Mouse (Mus musculus): ENCODE measurements around the gene Edn3.

Gene Edn3

DNA sequence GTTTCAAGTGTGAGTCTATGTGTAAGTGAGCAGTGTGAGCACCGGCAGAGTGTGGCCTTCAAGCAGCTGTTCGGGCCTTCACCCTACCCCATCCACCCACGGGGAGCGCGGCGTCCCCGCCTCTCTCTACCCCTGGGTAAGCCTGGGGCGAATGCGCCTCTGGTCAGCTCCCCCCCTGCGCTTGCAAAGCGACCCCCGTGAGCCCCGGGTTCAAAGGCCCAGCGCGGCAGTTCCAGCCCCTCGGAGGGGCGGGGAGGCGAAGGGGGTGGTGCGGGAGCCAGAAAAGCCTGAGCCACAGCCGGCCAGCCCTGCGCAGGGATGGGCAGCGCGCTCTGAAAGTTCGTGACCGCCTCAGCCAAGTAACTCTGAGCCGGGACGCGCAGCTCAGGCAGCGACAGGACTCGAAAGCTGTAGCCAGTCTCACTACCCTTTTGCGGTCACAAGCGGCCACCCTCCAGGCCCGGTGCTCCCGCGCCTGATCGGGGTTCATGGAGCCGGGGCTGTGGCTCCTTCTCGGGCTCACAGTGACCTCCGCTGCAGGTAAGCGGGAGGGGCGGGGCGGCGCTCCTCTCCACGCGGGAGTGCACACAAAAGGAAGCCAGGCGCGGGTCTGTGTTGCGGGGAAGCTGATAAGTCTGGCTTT lies at the start of gene Edn3:
Gene Edn3, plus strand, starts transcription at position 141 of the 643 bp plus-strand sequence.
- DNase-seq: peak; percentile 56 to 70

GRCm38 (mm10) chr2:174712043-174712442 lies 48.4 kb upstream of the Edn3 start:
- DNase-seq: no peak

GRCm38 (mm10) chr2:174715938-174716337 lies 44.5 kb upstream of the Edn3 start:
- DNase-seq: no peak

DNA sequence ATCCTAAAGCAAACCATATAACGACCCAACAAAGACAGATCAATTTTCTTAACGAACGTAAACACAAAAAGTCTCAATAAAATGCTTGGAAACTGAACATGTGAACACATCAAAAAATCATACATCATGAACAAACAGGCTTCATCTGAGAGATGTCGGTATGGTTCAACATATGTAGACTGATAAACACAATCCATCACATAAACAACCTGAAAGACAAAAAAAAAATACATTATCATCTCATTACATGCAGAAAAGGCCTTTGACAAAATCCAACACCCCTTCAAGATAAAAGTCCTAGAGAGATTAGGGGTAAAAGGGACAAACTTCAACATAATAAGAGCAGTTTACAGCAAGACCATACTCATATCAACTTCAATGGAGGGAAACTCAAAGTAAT lies 42.6 kb upstream of the Edn3 start:
- DNase-seq: no peak

GRCm38 (mm10) chr2:174727114-174727823 lies 33.1 kb upstream of the Edn3 start:
- DNase-seq: no peak

- no peak for DNase-seq
Observed at GRCm38 (mm10) chr2:174731939-174732338, 28.5 kb upstream of the Edn3 start.

GRCm38 (mm10) chr2:174735270-174735669 lies 25.1 kb upstream of the Edn3 start:
- DNase-seq: no peak

DNA sequence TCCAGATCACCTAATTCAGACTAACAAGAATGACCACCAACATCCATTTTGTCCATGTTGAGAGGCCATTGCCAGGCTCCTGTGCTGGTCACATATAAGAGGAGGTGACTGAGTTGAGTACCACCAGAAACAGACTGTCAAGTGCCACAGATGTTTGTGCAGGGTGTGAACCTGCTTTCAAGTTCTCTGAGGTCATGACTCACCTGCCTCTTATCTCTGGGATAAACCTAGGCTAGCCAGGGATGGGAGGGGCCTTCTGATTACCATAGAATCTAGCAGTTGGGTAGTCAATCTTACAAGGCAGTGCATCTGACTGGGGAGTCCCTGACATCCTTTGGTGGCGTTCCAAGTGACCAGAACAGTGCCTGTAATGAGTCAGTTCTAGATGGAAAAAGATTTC lies 13.2 kb upstream of the Edn3 start:
- DNase-seq: no peak

- DNase-seq: no peak
Observed at GRCm38 (mm10) chr2:174748381-174748780, 12.0 kb upstream of the Edn3 start.

- no peak for DNase-seq
Observed at GRCm38 (mm10) chr2:174753197-174753596, 7.2 kb upstream of the Edn3 start.

GRCm38 (mm10) chr2:174754231-174754630 lies 6.2 kb upstream of the Edn3 start:
- no peak for DNase-seq

DNA sequence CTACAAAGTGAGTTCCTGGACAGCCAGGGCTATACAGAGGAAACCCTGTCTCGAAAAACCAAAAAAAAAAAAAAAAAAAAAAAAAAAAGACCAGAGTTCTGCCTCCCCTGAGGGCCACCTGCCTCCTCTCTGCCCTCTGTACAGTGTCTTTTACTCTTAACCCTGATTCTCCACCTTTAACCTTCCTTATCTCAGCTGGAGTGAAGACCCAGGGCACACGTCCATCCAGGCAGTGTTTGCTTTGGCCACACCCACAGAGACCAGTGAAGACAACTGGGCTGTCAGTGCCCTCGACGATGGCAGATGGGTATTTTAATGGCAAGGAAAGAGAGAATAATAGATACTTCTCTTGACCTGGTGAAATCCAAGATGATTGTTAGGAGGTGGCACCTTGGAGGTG lies 1.2 kb upstream of the Edn3 start:
- no peak for DNase-seq

DNA sequence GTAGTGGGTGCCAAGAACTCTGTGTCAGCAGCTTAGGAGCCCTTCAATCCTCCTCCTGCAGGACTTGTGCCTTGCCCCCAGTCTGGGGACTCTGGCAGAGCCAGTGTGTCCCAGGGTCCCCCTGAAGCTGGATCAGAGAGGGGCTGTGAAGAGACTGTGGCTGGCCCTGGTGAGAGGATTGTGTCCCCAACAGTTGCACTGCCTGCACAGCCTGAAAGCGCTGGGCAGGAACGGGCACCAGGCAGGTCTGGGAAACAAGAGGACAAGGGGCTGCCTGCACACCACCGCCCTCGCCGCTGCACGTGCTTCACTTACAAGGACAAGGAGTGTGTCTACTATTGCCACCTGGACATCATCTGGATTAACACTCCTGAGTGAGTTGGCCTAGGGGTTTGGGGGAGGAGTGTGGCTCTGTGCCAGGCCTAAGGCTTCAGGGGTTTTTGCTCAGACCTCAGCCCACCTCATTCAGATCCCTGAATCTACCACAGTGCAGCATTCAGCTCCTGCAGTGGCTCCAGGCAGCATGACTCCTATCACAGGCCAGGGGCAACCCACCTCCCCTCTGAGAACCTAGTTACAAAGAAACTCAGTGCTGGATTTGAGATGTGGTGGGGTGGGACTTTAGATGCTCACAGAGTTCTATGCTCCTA lies 1.2 kb downstream of the Edn3 start:
- peak; percentile 29 to 34 for DNase-seq

DNA sequence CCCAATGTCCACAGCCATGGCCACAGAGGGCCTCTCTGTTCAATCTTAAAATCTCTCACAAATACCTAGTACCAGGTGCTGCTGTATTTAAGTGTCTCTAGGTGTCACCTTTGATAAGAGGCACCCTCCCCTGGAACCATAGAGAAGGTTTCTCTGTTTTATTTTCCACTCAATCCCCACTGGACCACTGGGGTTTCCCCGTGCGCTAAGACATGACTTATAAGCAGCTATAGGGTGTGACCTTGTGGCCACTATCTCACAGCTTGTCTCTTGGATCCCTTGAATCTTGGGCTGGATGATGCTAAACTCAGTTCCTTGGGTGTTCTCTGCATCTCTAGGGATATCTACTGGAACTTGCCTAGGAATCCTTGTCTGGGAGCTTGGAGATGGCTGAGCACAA lies 1.9 kb downstream of the Edn3 start:
- DNase-seq: no peak

DNA sequence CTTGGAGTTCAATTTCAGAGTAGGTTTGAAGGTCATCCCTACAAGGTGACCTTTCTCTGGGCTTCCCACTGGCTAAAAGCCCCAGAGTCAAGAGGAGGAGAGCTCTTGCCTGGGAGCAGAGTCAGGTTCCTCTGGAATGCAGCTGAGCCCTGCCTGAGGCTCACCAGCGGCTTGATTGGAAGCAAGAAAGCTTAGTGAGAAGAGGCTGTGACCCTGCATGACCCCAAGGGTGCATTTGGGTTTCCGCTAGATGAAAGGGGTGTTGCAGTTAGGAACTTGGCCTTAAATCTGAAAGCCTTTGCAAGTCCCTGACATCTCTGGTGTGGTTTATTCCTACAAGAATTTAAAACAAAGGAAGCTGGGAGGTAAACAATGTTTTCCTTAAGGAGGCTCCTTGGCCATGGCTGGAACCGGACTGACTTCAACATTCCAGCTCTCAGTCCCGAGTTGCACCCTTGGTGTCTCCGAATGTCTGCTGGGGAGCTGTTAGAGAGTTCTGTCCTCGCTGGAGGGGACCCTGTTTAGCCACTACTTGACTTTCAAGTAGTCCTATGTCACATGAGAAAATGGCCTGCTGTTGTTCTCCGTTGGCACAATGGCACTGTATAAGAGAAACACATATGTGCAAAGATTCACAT lies 8.6 kb downstream of the Edn3 start:
- DNase-seq: peak; percentile 16 to 47

DNA sequence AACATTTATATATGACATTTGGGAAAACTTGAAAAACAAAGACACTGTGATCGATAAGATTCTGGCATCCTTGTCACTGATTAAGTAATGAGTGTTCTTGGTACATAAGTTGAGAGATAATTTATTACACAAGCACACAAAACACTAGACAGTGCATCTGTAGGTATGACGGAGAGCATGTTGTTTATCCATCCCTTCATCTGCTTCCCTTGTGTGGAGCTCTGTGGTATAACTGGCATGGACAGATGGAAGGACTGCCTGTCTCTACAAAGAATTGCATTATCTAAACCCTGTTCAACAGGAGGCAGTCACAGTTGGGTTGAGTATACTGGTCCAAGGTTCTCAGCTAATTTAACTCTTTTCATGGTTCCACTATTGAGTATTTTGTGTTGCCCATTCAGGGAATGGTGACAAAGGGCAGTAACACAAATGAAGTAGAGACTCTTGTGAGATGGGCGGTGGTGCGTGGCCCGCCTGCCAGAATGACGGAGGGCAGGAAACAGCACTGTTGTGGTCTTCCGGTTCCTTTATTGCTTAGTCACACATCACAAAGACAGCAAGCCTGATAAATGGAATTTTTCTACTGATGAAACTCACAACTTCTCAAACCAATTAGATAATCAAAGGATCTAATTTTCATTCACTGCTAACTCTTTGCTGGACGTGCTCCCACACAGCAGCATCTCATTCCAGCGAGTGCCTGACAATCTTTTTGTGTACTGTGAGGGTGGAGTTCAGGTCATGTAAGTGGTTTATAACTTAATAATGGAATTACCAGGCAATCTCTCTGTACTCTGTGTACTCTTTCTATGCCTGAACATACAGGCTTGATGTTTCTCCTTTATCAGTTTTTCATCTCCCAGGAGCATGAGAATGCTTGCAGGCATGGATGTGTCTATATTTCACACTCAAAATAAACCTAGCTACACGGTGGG lies 14.0 kb downstream of the Edn3 start:
- DNase-seq: no peak

DNA sequence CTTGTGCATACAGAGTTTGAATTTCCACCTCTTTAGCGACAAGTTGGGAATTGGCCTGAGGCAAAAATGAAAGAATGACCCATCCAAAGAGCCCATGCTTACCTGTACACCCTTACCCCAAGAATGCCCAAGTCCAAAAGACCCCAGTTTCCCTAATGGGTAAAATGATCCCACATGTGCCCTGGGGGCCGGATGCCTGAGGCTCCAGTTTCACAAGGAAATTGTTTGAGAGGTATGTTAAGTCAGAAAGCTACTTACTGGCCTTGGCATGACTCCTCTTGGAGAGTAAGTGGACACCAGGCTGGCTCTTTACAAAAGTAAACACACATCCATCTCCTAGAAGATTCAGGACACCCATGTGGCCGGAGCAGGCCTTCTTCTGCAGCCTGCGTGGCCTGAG lies 21.6 kb downstream of the Edn3 start:
- no peak for DNase-seq

GRCm38 (mm10) chr2:174782880-174783279 lies 22.5 kb downstream of the Edn3 start:
- DNase-seq: no peak

- DNase-seq: no peak
Observed at GRCm38 (mm10) chr2:174788830-174789229, 28.4 kb downstream of the Edn3 start.

DNA sequence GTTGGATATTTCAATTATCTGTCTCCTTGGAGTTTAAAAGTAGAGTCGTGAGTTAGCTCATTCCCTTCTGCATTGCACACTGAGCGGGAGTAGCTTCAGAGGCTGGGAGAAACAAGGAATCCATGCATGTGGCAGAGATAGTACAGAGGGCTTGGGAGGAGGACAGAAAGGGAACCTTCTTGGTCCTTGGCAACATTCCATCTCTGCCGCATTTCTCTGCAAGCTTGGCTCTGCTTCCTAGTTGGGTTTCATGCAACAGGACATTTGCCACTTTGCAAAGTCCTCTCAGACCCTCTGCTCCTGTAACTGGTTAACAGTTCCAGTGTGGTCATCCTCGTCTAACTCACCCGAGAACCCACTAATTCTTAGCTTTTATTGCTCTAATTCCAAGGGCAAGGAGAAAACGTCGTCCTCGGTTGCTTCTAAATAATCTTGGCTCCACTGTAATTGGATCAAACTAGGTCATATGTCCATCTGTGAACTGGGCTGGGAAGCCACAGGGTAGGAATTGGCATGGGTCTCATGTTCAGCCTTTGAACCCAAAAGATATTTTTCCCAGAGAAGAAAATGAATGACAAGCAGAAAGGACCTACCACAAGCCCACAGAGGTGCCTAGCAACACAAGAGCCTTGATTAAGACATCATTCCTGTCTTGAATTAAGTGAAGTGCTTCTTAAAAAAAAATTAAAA lies 32.2 kb downstream of the Edn3 start:
- no peak for DNase-seq

- no peak for DNase-seq
Observed at GRCm38 (mm10) chr2:174793181-174793580, 32.8 kb downstream of the Edn3 start.

DNA sequence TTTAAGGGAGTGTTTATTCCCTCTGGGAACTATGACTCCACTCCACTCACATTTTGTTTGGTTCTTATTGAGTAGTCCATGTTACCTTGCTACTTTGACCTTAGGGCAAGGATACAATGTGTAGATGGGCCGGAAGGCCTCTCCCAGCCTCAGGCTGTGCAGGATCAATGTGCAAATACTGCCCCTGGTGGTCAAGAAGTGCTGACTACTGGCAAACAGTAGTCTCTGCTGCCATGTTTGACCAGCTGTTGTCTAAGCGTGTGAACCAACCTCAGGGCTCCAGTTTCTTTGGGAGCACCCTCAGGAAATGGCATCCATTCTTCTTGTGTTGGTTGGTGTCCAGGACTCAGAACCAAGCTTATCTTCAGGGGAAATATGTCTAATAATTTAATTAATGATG lies 36.6 kb downstream of the Edn3 start:
- DNase-seq: no peak
